Mouse (Mus musculus): ENCODE results near the gene Zfp689. TPM values are rescaled to one million over a fixed set of nuclear protein-coding genes. Genes with fewer than 3 reads are reported as not detected.
A peak's percentile ranks its signal among the peaks of the same experiment; 100 is the strongest.

The Zfp689 gene
- polyA plus RNA-seq, 1 experiment: 2.1 TPM

DNA sequence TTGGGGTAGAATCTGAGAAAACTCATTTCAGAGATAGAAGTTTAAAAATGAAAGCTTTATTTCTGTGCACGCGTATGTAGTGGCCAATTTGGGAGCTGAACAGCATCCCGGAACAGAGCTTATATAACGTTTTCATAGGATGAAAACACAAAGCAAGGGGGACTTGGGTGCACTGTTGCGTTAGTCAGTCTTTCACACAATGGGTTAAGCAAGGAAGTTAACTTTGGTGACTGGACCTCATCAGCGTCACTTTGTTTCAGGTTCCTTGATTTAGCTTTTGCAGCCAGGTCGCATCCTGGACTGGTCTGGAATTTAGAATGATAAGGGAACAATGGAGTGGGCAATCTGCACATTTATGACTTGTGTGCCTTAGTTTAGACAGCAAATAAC is 55.0 kb downstream of the Zfp689 start:
- Histone ChIP-seq H3K36me3 (ENCODE audit: control insufficient read depth, insufficient read depth) (no peaks in the 10 kb centered on the region), H3K27me3 (ENCODE audit: control insufficient read depth, insufficient read depth, insufficient read length) (peaks cover 5% of the 10 kb centered on the region), H3ac (ENCODE audit: control insufficient read depth, insufficient read length) (peak overlapping the region; percentile 60), H3K4me2 (ENCODE audit: low read depth) (peak overlapping the region; percentile 83), H3K4me3 (peak overlapping the region; percentile 69), H3K79me2 (ENCODE audit: control insufficient read depth, insufficient read depth) (no peaks in the 10 kb centered on the region)
- TF ChIP-seq USF1 (IDR thresholded peaks at IDR 0.05; ENCODE audit: low read depth) (no peak), TCF3 (IDR thresholded peaks at IDR 0.05; ENCODE audit: insufficient read length, low read depth) (no peak), MYOG (IDR thresholded peaks at IDR 0.05; ENCODE audit: control insufficient read depth in 1 of 3, insufficient read depth in 1 of 3, insufficient read length in 2 of 3, low read depth in 2 of 3) (no peak), REST (IDR thresholded peaks at IDR 0.05; ENCODE audit: insufficient read depth, insufficient read length) (no peak), POLR2A (IDR thresholded peaks at IDR 0.05; ENCODE audit: insufficient read length, low read depth) (no peak), TCF12 (IDR thresholded peaks at IDR 0.05; ENCODE audit: insufficient read depth, poor library complexity, severe bottlenecking) (no peak), MYOD1 (IDR thresholded peaks at IDR 0.05; ENCODE audit: control insufficient read depth in 1 of 3, insufficient read length in 2 of 3, low read depth in 2 of 3) (no peak)

DNA sequence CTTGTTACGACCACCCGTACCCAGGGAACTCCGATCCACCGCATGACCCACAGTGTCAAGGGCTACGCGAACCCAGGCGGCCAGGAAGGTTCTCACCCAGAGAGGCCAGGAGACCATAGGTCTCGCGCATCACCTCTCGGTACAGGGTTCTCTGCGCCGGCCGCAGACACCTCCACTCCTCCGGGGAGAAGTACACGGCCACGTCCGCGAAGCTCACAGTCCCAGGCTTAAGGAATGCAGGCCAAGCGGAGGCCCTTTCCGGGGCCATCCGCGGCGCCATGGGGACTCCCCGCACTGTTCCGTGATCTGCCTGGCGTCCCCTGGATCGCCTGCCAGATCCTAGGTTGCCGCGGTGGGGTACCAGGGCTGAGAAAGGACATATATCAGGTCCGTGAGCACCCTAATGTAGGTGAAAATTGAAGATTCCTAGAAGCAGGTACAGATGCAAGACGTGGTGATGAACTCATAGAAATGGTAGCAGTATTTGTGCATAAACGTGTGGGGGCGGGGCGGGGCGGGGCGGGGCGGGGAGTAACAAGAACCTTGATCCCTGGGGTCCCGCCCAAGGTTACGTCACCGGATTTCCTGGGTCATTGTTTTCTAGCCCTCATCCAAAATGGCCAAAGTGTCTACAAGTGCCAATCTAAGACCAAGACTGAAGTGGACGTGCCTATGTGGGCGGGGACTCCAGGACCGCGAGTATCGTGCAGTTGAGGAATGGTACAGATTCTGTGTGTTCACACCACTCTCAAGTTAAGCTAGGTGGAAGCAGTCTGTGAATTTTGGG is 55.6 kb downstream of the Zfp689 start, which contains the start of gene E430018J23Rik:
TSS of gene E430018J23Rik (minus strand) at position 473 of the 787 bp plus-strand sequence.
- H3K27me3 ChIP-seq (ENCODE audit: control insufficient read depth, insufficient read depth, insufficient read length): peaks cover 5% of the 10 kb centered on the region

DNA sequence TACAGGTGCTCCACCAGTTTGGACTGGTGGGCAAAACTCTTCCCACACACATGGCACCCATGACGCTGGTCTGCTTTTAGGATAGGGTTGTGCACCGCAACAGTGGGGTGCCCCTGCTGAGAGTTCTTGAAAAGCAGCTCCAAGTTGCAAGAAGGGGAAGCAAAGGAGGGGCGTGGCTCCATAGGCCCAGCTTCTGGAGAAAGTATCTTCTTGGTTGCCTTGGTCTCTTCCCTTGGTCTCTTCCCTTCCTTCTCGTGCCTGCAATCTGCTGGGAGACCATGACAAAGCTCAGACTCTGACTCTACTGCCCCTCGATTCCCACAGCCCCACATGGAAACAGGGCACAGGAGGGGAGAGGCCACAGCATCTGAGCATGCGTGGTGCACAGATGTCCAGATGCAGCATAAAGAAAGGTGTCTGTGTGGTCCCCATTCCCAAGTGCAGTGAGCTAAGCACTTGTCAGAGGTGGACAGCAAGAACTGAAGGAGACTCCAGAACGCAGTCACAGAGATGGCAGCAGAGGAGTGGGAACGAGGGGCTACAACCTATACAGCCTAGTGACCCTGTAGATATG is 56.6 kb downstream of the Zfp689 start:
- TF ChIP-seq TCF12 (IDR thresholded peaks at IDR 0.05; ENCODE audit: insufficient read depth, poor library complexity, severe bottlenecking) (no peak), POLR2A (IDR thresholded peaks at IDR 0.05; ENCODE audit: insufficient read length, low read depth) (no peak), CEBPB (IDR thresholded peaks at IDR 0.05; ENCODE audit: insufficient read depth, poor library complexity, severe bottlenecking) (no peak), MYOG (IDR thresholded peaks at IDR 0.05; ENCODE audit: control insufficient read depth in 1 of 3, insufficient read depth in 1 of 3, insufficient read length in 2 of 3, low read depth in 2 of 3) (no peak), E2F4 (IDR thresholded peaks at IDR 0.05; ENCODE audit: insufficient read depth) (no peak), MAX (IDR thresholded peaks at IDR 0.05; ENCODE audit: low read depth) (no peak), MYOD1 (IDR thresholded peaks at IDR 0.05; ENCODE audit: control insufficient read depth in 1 of 3, insufficient read length in 2 of 3, low read depth in 2 of 3) (no peak), SRF (IDR thresholded peaks at IDR 0.05; ENCODE audit: control insufficient read depth, insufficient read length, low read depth) (no peak), POLR2AphosphoS2 (IDR thresholded peaks at IDR 0.05; ENCODE audit: insufficient read length, low read depth) (no peak), USF1 (IDR thresholded peaks at IDR 0.05; ENCODE audit: low read depth) (no peak), TCF3 (IDR thresholded peaks at IDR 0.05; ENCODE audit: insufficient read length, low read depth) (no peak)
- peak overlapping the region; percentile 69 for H3K4me3 ChIP-seq

More for the DNA sequence above, 55.6 kb downstream of the Zfp689 start, which contains the start of gene E430018J23Rik:
- no peak for TF ChIP-seq TCF12 (IDR thresholded peaks at IDR 0.05; ENCODE audit: insufficient read depth, poor library complexity, severe bottlenecking)
- no peak for TF ChIP-seq MAX (IDR thresholded peaks at IDR 0.05; ENCODE audit: low read depth)
- TF ChIP-seq POLR2A (IDR thresholded peaks at IDR 0.05; ENCODE audit: insufficient read length, low read depth): peak; percentile 73
- TF ChIP-seq TCF3 (IDR thresholded peaks at IDR 0.05; ENCODE audit: insufficient read length, low read depth): no peak
- TF ChIP-seq POLR2AphosphoS2 (IDR thresholded peaks at IDR 0.05; ENCODE audit: insufficient read length, low read depth): peak; percentile 60
- no peak for TF ChIP-seq USF1 (IDR thresholded peaks at IDR 0.05; ENCODE audit: low read depth)
- TF ChIP-seq MYOD1 (IDR thresholded peaks at IDR 0.05; ENCODE audit: control insufficient read depth in 1 of 3, insufficient read length in 2 of 3, low read depth in 2 of 3): no peak
- no peak for TF ChIP-seq MYOG (IDR thresholded peaks at IDR 0.05; ENCODE audit: control insufficient read depth in 1 of 3, insufficient read depth in 1 of 3, insufficient read length in 2 of 3, low read depth in 2 of 3)
- peak within 1 kb of the TSS; percentile 83 for H3K4me2 ChIP-seq (ENCODE audit: low read depth)
- H3K36me3 ChIP-seq (ENCODE audit: control insufficient read depth, insufficient read depth): no peaks in the 10 kb centered on the region
- H3K4me3 ChIP-seq: peak within 1 kb of the TSS; percentile 69
- H3K79me2 ChIP-seq (ENCODE audit: control insufficient read depth, insufficient read depth): no peaks in the 10 kb centered on the region
- H3ac ChIP-seq (ENCODE audit: control insufficient read depth, insufficient read length): peak within 1 kb of the TSS; percentile 60

More for the DNA sequence above, 56.6 kb downstream of the Zfp689 start:
- Histone ChIP-seq H3K79me2 (ENCODE audit: control insufficient read depth, insufficient read depth) (no peaks in the 10 kb centered on the region), H3K4me2 (ENCODE audit: low read depth) (peak overlapping the region; percentile 81), H3ac (ENCODE audit: control insufficient read depth, insufficient read length) (no peak overlapping the region), H3K27me3 (ENCODE audit: control insufficient read depth, insufficient read depth, insufficient read length) (no peaks in the 10 kb centered on the region), H3K36me3 (ENCODE audit: control insufficient read depth, insufficient read depth) (no peaks in the 10 kb centered on the region)

Other genes starting within 250 kb of the Zfp689 start
- gene Tbc1d10b, start 240.7 kb downstream of the Zfp689 start, polyA plus RNA-seq (2012; fragmentation: generic; extraction: Trizol): 62.8 TPM
- 10,881 TPM for gene Mylpf, start 240.3 kb downstream of the Zfp689 start, polyA plus RNA-seq (2012; fragmentation: generic; extraction: Trizol)
- gene Zfp553, start 216.1 kb downstream of the Zfp689 start, polyA plus RNA-seq (2012; fragmentation: generic; extraction: Trizol): 11.4 TPM
- gene Sept1, start 216.0 kb downstream of the Zfp689 start, polyA plus RNA-seq (2012; fragmentation: generic; extraction: Trizol): 2.2 TPM
- gene Zfp771, start 204.9 kb downstream of the Zfp689 start, polyA plus RNA-seq (2012; fragmentation: generic; extraction: Trizol): 34.9 TPM
- 76.9 TPM for gene Dctpp1, start 188.4 kb downstream of the Zfp689 start, polyA plus RNA-seq (2012; fragmentation: generic; extraction: Trizol)
- gene Sephs2, start 175.1 kb downstream of the Zfp689 start, polyA plus RNA-seq (2012; fragmentation: generic; extraction: Trizol): 17.2 TPM
- gene Itgal, start 152.9 kb downstream of the Zfp689 start, polyA plus RNA-seq (2012; fragmentation: generic; extraction: Trizol): 0.16 TPM
- gene Zfp768, start 103.6 kb downstream of the Zfp689 start, polyA plus RNA-seq (2012; fragmentation: generic; extraction: Trizol): 17.3 TPM
- 3.6 TPM for gene Zfp747, start 73.1 kb downstream of the Zfp689 start, polyA plus RNA-seq (2012; fragmentation: generic; extraction: Trizol)
- 0.34 TPM for gene 9130019O22Rik, start 62.0 kb downstream of the Zfp689 start, polyA plus RNA-seq (2012; fragmentation: generic; extraction: Trizol)
- gene E430018J23Rik, start 55.5 kb downstream of the Zfp689 start, polyA plus RNA-seq (2012; fragmentation: generic; extraction: Trizol): 3.0 TPM
- 1.2 TPM for gene Zfp764, start 42.3 kb downstream of the Zfp689 start, polyA plus RNA-seq (2012; fragmentation: generic; extraction: Trizol)
- 11.6 TPM for gene Zfp688, start 27.1 kb downstream of the Zfp689 start, polyA plus RNA-seq (2012; fragmentation: generic; extraction: Trizol)
- 26.5 TPM for gene Prr14, start 10.5 kb upstream of the Zfp689 start, polyA plus RNA-seq (2012; fragmentation: generic; extraction: Trizol)
- gene Fbrs, start 30.0 kb upstream of the Zfp689 start, polyA plus RNA-seq (2012; fragmentation: generic; extraction: Trizol): 21.2 TPM
- gene Srcap, start 62.8 kb upstream of the Zfp689 start, polyA plus RNA-seq (2012; fragmentation: generic; extraction: Trizol): 18.1 TPM
- 6.8 TPM for gene Gm42715, start 70.4 kb upstream of the Zfp689 start, polyA plus RNA-seq (2012; fragmentation: generic; extraction: Trizol)
- gene Tmem265, start 112.2 kb upstream of the Zfp689 start, polyA plus RNA-seq (2012; fragmentation: generic; extraction: Trizol): not detected
- gene Phkg2, start 124.2 kb upstream of the Zfp689 start, polyA plus RNA-seq (2012; fragmentation: generic; extraction: Trizol): 18.3 TPM
- 6.1 TPM for gene Ccdc189, start 139.4 kb upstream of the Zfp689 start, polyA plus RNA-seq (2012; fragmentation: generic; extraction: Trizol)
- gene Rnf40, start 139.6 kb upstream of the Zfp689 start, polyA plus RNA-seq (2012; fragmentation: generic; extraction: Trizol): 32.2 TPM
- gene Zfp629, start 166.6 kb upstream of the Zfp689 start, polyA plus RNA-seq (2012; fragmentation: generic; extraction: Trizol): 6.3 TPM